Mouse (Mus musculus): ENCODE measurements around the gene Arhgap35. TPM values are rescaled to one million over a fixed set of nuclear protein-coding genes. Genes with fewer than 3 reads are reported as not detected.

Gene Arhgap35
- total RNA-seq, 1 experiment from 2014 or later: 10.9 TPM

Other genes starting within 250 kb of the Arhgap35 start
- gene Sae1, start 227.2 kb downstream of the Arhgap35 start, total RNA-seq (2017): 110 and 123 TPM in 2 replicates
- 35.1 and 45.9 TPM in 2 replicates for gene Zc3h4, start 214.1 kb downstream of the Arhgap35 start, total RNA-seq (2017)
- 5.8 and 6.8 TPM in 2 replicates for gene Tmem160, start 162.2 kb downstream of the Arhgap35 start, total RNA-seq (2017)
- gene Npas1, start 137.3 kb downstream of the Arhgap35 start, total RNA-seq (2017): not detected in 2 replicates
- gene Ceacam15, start 60.7 kb upstream of the Arhgap35 start, total RNA-seq (2017): not detected in 2 replicates
- not detected in 2 replicates for gene Ceacam9, start 106.9 kb upstream of the Arhgap35 start, total RNA-seq (2017)
- gene Ap2s1, start 123.4 kb upstream of the Arhgap35 start, total RNA-seq (2017): 40.2 and 47.9 TPM in 2 replicates
- gene Slc1a5, start 166.3 kb upstream of the Arhgap35 start, total RNA-seq (2017): 119 and 128 TPM in 2 replicates
- 105 and 107 TPM in 2 replicates for gene Strn4, start 200.9 kb upstream of the Arhgap35 start, total RNA-seq (2017)
- 14.2 and 14.3 TPM in 2 replicates for gene Fkrp, start 201.7 kb upstream of the Arhgap35 start, total RNA-seq (2017)
- 108 and 122 TPM in 2 replicates for gene Prkd2, start 227.9 kb upstream of the Arhgap35 start, total RNA-seq (2017)